Mouse (Mus musculus) mesoderm, embryonic 11.5 days (tissue): ENCODE measurements around the gene Smtnl1.
"Not testable (repeated sequence)": the region's sequence is repeated elsewhere in the genome, so short reads cannot be mapped to it uniquely, and the experiment has no call there.

Experiments
- DNase-seq: peaks from one replicate; pipeline ENCODE4 v3.0.0-alpha.2; 2012; ENCODE audit warnings: low read depth, low spot score

The Smtnl1 gene

GRCm38 (mm10) chr2:84838593-84838949, 16.1 kb upstream of the Smtnl1 start, which contains the start of gene Slc43a1:
Gene Slc43a1, plus strand, starts transcription at chr2:84838850.
- DNase-seq, result no peak

GRCm38 (mm10) chr2:84837817-84838592, 15.6 kb upstream of the Smtnl1 start:
- DNase-seq, result no peak

DNA sequence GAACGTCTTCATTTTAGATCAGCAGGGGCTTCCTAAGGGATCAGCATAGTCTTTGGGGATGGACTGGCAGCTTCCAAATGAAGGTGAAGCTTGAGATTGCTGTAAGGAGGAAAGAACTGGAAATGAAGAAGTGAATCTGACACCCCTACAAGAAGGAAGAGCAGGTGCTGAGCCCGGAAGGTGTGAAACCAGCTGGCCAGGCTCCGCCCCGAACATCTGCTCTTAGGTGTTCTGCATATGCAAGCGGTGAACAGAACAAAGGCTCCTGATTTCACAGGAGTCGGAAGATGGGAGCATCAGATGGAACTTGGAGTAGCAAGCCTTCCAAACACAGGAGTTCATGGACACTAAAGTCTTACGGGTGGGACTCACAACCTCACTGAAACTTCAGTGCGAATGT, 14.7 kb upstream of the Smtnl1 start:
- DNase-seq, result no peak

DNA sequence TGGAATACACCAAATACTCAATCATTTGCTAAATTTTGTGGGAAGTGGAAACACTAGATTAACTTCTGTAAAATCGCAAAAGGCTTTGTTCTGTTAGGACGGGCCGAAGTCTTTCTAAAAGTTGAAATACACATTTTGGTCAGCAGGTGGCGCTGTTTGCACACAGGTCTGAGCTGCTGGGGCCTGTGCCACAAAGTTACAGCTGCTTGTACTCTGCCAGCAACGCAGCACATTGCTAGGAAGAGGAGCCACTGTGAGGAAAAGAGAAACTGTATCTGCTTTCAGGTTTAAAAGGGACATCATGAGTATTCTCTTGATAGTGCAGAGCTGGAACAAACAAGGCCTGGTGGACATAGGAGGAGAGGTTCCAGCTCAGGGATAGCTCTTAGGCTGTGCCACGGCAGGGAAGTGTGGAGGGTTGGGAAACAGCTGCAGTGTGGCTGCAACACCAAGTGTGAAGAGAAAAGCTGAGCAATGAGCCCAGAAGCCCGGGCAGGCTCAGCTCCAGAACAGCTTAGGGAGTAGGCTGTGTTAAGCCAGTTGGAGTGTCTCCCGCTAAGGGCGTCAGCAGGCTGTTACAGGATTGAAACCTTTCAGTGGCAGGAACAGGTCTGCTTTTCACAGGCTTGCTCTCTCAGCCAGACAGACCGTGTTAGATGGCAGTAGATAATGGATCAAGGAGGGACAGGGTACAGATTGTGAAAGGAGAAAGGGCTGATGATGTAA, 9.4 kb upstream of the Smtnl1 start:
- peak; percentile 90 for DNase-seq

DNA sequence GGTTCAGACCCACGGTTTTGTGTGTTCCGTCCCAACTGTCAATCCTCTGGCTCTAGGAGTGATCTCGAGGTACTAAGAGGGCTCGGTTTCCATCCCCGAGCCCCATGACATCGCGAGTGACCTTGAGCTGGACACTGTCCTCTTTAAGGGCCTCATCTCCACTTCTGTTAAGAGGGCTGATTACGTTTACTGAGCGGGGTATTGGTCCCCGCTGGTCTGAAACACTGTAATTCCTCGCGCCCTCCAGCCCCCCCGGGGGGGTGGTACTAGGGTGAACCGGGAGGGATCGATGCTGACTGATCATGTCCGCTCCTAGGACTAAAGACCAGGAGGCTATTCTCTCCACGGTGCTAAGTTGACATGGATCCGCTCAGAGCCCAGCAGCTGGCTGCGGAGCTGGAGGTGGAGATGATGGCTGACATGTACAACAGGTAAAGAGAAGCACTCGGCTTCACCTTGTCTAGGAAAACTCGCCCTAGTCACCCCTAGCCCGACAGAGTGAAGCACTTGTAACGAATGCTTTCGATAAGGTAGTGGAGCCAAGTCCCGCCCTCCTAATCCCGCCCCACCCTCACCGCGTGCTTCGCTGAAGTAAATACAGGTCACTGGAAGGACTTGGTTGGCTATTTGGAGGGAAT, 5.0 kb upstream of the Smtnl1 start:
- no peak for DNase-seq

DNA sequence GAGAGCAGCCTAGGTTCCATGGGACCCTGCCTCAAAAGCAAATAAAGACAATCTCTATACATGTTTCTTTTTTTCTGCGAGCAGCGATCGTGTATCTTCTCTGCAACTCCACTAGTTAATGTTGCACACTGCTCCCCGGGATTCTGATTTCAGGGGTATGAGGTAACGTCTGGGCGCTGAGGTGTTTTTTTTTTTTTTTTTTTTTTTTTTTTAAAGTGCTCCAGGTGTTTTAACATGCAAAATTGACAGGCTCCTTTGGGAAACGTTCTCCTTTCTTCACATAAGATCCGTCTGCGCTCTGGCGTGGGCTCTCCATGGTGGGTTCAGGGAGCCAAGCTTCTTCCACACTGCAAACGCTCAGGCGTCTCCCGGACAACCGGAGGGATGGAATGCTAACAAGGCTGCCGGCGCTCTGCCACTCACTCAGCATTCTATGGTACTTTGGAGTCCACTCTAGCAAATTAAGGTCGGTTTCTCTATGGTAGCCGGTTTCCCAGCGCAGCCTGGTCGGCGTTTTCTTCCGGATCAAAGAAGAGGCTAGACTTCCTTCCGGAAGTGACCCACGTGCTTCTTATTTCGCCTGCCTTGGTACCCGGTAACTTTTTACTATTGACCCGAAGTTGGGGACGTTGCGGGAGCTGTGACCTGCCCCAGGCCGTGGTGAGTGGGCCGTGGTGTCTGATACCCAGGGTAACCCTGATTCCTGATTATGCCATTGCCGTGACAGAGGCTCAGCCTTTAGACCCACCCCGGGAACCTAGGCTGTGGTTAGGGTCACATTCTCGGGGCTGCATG, 4.2 kb upstream of the Smtnl1 start, which contains the start of gene Timm10:
Gene Timm10 (plus strand): TSS at position 510 of the 795 bp plus-strand sequence.
- peak; percentile 94 for DNase-seq

DNA sequence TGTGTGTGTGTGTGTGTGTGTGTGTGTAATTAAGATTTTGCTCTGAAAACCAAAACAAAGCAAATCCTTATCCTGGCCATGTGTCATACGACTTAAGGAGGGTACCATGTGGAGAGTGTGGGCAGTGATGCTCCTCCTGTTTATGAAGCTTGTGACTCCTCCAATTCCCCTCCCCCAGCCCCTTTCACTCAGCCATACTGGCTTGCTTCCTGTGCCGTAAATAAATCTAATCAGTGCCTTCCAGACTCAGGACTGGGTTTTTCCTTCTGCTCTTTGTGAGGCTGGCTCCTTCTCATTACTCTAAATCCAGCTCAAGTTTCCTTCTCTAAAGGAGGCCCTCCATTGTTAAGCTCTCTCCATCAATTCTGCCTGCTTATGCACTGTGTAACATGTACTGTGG, 785 bp upstream of the Smtnl1 start:
- no peak for DNase-seq

GRCm38 (mm10) chr2:84819861-84820260, 2.6 kb downstream of the Smtnl1 start:
- DNase-seq, result no peak

DNA sequence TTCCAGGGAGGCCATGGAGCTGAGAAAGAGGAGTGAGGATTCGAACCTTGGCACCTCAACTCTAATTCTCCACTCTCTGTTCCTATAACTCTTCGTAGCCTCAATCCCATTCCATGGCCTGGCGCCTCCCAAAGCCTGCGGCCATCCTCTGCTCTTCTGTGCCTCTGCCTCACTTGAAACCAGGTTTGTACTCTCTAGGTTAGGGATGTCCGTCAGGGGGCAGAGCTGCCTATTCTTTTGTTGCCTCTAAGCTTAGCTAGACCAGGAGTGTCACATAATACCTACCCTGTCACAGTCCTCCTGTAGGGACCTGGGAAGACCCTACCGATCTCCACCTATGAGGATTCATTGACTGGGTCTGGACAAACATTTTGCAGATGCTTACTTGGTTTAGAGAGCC, 9.8 kb downstream of the Smtnl1 start:
- DNase-seq, result no peak

GRCm38 (mm10) chr2:84811880-84812279, 10.6 kb downstream of the Smtnl1 start:
- DNase-seq, result no peak

- peak; percentile 68 for DNase-seq
Measured at GRCm38 (mm10) chr2:84810886-84811577, 11.4 kb downstream of the Smtnl1 start.

GRCm38 (mm10) chr2:84810526-84810885, 11.9 kb downstream of the Smtnl1 start:
- no peak for DNase-seq

- DNase-seq, result no peak
Measured at GRCm38 (mm10) chr2:84809330-84809729, 13.1 kb downstream of the Smtnl1 start.

GRCm38 (mm10) chr2:84806546-84806945, 15.9 kb downstream of the Smtnl1 start:
- DNase-seq, result no peak

GRCm38 (mm10) chr2:84803963-84804362, 18.5 kb downstream of the Smtnl1 start:
- DNase-seq, result no peak

DNA sequence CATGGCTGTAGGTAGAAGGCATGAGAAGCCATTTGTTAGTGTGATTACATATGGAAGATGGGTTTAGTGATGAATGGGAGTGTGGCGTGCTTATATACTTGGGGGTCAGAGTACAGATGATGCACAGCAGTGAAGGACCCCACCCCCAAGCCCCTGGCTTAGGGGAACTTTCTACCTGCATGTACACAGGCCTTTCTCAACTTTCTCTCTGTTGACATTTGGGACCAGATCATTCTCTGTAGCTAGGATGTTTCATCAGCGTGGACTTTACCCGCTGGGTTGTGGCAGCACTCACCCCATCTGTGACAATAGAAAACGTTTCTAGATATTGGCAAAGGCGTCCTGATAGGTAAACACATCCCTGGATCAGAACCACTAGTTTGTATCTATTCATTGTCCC, 21.2 kb downstream of the Smtnl1 start:
- DNase-seq, result not testable (repeated sequence)

- DNase-seq, result no peak
Measured at GRCm38 (mm10) chr2:84800304-84800703, 22.1 kb downstream of the Smtnl1 start.

GRCm38 (mm10) chr2:84799041-84799561, 23.4 kb downstream of the Smtnl1 start:
- peak; percentile 74 for DNase-seq

DNA sequence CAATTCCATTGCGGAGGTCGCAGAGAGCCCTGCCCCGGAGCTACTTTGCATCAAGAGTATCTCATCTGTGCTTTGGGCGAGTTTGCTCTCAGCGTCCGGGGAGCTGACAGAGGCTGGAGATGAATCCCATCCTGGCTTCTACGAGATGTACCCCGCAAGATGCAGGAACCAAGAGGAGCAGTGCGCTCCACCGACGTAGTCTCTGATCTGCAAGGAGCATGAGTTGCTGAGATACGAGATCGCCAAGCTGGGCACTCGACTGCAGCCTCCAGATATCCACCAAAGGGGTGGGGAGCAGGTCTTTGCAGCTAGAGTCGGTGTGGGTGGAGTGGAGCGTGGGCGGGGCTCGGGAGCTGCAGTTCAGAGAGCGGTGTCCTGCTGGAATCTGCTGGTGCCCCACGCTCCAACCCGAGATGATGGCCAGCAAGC, 23.9 kb downstream of the Smtnl1 start, which contains the start of gene Ube2l6:
Gene Ube2l6 (plus strand): TSS at position 336 of the 429 bp plus-strand sequence.
- DNase-seq, result peak; percentile 65

GRCm38 (mm10) chr2:84797833-84798492, 24.5 kb downstream of the Smtnl1 start:
- DNase-seq, result peak; percentile 90
